Mouse (Mus musculus): ENCODE measurements around the gene Fgfr3.
A peak's percentile ranks its signal among the peaks of the same experiment; 100 is the strongest.

Gene Fgfr3

DNA sequence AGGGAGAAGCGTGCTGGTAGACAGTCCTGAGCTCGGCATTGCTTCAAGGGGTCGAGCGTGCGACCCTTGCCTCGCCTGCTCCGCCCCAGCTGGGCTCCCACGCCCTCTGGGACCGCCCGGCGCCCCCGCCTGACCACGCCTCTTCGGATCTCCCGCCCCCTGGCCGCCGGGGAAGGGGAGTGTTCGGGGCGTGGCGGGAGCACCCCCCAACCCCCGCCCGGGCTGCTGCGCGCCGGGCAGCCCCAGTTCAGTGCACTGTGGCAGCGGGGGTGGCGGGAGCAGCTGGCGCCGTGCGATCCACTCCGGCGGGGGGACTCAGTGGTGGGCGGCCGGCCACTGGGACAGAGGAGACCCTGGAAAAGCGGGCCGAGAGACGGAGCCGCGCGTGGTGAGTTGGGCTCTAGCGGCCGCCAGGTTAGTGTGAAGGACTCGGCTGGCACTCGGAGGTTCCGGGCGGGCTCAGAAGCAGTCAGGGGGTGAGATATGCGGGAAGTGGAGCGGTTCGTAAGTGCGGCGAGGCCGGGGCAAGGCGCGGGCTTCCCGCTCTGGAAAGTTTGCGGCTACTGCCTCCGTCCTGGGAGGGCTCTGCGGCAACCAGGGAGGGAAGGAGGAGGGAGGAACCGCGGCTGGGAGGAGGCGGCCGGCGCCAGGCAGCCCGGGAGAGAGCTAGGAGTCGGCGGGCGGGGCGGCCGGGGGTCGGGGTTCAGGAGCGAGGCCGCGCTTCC lies at the start of gene Fgfr3:
TSS of gene Fgfr3 (plus strand) at position 134 of the 725 bp plus-strand sequence.
- DNase-seq (ENCODE audit: low spot score), result peak; percentile 50

DNA sequence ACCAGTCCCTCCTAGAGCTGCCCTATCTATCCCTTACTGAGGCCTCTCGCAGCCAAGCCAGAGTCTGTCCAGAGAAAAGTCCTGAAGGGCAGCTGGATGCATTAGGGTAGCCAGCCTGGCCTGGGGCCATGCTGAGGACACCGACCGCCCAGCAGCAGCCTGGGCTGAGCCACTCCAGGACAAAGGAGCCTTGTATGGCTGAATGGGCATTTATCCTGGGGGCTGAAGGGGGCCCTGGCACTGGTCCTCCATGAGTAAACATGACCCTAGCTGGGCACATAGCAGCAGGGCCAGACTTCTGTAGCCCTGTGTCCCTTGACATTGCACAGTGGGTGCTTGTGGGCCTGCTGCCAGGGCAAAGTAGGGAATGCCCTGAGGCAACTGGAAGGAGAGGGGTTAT lies 47.0 kb upstream of the Fgfr3 start:
- DNase-seq (ENCODE audit: low spot score), result no peak

DNA sequence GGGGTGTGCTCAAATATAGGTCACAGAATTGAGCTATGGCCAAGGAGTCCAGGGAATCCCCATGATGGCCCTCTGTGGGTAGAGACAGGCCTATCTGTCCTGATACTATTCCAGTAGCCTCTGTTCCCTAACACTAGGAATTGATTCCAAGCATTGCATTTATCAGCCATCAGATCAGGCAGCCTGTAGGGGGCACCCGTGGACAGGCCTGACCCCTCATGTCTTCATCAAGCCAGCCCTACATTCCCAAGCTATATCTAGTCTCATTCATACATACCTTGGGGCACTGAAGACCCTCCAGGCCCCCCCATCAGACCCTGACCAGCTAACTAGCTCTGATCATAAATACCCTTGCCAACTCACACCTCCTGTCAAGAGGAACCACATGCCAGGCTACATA lies 45.5 kb upstream of the Fgfr3 start:
- DNase-seq (ENCODE audit: low spot score), result no peak

DNA sequence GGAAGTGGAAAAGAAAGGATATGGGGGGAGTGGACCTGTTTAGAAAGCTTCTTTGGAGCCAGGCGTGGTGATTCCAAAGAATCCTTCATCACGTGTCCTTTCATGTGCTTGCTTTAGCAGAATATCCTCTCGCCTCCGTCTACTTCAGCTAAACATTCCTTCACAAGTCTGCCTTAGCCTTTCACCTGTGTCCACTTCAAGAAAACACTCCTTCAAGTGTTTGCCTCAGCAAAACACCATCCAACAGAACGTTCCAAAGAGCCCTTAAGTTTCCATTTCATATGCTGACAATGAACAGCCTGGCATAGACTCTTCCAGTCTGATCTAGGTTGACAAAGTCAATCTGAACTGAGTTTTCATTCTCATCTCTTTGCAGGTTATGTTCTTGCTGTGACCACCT lies 43.2 kb upstream of the Fgfr3 start:
- no peak for DNase-seq (ENCODE audit: low spot score)

DNA sequence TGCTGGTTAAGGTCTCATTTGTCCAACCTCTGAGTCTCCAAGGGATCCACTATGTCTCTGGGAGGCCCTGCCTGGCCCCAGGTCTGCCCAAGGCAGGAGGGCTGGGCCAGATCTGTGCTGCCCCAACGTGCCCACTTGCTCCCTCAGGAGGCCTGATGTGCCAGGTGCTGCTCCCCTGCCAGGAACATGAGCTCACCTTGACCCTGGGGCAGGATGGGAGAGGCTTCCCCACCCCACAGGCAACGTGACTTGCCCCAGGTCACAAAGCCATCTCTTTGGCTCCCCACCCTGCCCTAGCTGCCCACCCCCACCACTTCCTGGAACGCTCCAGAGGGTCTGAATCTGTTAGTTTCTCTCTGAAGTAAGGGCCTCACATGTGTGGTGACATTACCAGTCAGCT lies 40.4 kb upstream of the Fgfr3 start:
- no peak for DNase-seq (ENCODE audit: low spot score)

DNA sequence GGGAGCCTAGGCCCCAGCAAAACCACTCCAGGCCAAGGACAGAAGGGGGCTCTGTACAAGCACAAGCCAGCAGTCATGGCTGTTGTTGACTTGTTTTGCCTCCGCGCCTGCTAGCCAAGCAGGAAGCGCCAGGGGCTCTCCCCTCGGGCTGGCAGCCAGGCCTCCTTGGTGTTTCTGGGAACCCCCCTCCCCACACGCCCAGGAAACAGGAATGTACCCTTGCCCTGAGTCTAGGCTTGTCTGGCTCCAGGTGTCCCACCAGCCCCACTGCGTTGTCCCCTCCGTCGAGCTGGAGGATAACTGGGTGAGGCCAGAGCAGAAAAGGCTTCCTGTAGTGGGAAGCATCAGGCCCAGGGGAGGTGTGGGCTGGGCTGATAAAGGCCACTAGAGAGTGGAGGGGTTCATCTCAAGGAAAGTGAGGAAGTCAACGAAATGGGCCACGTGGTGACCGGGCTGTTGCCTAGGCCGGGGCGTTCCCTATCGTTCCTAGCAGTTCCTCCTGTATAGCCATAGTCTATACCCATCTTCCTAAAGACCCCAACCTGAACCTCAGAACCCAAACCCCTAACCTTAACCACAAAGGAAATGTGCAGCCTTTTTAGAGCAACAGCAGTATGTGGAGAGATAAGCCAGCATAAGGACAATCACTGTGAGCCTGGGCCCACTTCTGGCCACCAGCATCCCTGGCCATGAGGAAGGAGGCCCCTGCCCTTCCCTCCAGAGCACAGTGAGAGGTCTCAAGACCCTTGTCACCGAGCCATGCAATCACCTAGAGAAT lies 39.7 kb upstream of the Fgfr3 start:
- no peak for DNase-seq (ENCODE audit: low spot score)

DNA sequence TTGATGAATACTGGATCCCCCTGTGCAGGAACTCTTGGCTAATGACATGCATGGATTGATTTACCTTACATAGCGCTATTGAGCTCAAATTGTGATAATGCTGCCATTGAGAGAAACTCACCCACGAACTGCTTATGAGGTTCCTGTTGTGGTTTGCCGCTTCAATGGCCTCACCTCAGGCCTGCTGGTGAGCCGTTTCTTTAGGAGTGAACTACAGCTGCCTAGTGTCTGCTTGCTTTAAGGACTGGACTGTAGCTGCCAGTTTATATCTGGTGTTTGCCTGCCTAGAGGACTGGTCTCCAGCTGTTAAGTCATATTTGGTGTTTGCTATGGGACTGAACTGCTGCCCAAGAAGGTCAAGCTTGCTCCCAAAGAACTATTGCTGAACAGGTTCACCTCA lies 38.5 kb upstream of the Fgfr3 start:
- DNase-seq (ENCODE audit: low spot score), result no peak

DNA sequence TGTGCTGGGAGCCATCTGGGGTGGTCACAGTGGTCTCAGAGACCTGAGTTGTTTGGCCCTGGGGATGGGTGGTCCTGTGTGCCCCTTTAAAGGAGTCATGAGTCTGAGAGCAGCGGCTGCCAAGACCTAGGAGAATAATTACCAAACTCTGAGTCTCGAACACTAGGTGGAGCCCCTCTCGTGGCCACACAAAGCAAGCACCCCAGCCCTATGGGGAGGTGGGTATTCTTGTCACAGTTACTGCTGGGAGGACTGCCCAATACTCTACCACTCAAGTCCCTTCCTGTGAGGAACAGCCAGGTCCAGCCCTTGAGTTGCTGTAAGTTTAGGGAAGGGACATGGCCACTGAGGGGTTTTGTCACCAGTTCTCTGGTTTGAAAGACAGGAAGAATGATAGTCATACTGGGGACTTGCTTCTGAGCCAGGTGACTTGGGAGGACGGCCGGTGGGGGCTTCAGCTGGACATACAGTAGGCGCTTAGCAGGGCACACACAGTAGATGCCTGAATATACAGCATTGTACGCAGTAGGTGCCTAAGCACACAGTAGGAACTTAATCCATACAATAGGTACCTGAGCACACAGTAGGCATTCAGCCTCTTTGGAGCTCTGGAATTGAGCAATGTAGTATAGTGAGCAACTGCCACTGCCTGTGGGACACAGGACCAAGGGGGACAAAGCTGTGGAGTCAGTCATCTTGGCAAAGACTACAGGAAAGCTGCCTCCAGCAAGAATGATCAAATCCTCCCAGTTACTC lies 37.4 kb upstream of the Fgfr3 start:
- no peak for DNase-seq (ENCODE audit: low spot score)

DNA sequence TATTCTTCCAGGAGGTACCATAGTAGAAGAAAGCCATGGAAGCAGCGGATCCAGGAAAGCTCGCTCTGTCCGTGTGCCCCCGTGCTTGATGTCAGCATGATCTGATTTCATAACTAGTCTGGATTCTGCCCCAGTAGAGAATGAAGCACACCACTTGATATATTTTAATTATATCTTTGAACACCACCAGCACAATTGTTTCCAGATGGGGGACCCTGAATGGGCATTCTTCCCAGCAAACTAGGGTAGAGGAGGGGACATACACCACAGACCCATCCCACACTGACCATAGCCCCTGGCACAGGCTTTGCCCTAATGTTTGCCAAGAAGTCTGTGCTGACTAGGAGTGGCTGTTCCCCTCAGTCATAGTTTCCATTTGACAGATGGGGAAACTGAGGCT lies 36.5 kb upstream of the Fgfr3 start:
- DNase-seq (ENCODE audit: low spot score), result no peak

DNA sequence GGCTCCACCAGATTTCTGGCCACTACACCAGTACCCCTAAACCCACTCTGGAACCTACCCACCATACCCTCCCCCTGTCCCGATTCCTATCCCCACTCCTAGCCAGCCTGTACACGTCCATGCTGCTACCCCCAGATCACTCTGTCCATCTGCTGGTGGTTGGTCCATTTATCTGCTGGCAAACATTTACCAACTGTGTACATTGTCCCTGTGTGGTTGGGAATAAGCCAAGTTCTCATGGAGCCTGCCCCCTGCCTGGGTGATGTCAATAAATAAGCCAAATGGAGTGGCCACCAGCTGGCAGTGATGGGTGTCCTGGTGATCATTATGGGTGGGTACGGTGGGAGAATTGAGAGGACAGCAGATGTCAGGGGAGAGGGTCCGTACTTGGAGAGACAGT lies 34.3 kb upstream of the Fgfr3 start:
- DNase-seq (ENCODE audit: low spot score), result no peak

DNA sequence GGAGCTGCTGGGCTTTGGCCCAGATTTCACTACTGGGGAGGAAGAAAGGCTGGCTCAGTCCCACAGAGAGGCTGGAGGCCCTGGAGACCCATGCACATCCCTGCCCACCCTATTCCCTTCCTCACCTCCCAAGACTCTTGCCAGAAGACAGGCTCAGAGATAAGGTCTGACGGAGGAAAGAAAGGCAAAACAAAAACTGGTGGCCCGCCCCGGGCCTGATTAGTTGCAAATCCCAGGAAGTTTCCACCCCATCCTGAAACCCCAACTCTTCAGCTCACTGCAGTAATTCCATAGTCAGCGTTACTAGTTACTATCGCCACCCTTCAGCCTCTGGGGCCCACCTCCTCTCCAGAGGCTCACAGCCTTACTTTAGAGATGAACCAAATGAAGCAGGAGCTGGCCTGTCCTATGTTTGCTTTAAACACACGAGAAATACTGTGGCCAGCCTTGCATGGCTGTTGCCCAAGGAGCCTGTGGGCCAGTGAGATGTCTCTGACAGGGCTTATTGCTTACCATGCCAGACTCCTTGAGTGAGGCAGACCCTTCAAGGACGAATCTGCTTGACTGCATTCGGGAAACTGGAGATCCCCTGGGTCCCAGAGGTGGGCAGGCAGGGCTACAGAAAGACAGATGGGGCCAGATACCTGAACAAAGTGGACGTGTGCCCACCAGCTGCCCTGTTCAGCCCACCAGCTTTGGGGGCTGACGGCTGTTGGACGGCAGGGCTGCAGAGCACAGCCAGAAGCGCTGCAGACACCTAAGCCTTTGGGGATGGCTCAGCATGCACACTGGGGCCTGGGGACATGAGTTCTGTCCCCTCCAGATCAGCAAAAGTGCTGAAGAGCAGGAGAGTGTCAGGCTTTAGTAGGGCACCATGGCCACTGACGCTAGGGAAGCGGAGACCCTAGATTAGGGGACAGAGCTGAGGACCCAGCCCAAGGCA lies 32.9 kb upstream of the Fgfr3 start:
- no peak for DNase-seq (ENCODE audit: low spot score)

DNA sequence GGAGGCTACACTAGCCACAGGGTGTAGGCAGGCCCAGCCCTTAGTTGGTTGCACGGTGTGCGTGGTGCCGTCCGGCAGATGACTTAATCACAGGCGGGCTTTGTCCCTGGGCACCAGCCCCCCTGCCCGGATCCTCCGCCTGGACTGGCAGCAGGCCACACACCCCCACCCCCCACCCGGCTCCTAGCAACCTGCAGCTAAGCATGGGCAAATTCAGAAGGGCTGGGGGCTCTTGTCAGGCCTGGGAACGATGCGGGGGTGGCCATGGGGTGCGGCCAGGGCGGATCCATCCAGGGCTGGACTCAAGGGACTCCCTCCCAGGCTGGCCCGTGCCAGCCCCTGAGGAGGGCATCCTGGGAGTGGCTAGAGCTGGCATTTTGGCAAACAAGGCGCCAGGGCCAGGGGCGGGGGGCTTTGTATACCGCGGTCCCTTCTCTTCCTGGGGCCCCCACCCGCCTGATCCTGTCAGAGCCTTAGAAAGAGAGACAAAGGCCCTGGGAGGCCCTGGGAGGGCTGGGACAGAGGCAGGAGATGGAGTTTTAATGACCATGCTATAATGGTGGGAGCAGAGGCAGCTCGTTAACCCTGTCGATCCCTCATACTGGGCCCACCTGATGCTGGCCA lies 32.1 kb upstream of the Fgfr3 start:
- DNase-seq (ENCODE audit: low spot score), result no peak

DNA sequence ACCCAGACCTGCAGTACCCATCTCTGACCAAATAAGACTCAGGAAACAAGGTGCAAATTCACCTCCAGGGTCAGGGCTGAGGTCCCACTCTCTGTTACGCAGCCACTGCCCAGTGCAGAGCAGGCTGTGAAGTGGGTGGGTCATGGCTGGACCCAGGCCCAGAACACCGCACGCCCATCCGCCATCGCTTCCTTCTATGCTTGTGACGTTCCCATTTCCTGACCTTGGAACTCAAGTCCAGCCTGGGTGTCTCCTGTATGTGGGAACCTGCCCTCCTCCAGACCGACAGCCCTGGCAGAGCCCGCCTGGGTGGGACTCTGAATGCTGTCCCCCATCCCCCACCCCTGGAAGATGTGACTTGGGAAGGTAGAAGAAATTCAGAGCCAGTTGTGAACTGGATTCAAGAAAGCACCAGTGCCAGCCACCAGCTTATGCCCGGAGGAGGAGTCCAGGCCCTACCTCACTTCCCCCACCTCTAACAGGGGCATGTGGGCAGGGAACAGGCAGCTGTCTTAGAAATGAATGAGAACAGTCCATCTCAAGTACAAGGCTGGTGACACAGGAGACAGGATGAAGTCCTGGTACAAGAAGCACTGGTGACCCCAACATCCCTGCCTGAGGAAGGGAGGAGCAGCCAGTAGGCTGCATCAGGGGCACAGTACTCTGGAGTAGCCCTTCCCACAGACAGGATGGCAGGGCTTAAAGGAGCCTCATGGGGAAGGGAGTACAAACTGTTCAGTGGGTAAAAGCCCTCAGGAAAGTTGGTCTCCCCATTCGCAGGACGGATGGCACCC lies 31.4 kb upstream of the Fgfr3 start:
- DNase-seq (ENCODE audit: low spot score), result no peak

DNA sequence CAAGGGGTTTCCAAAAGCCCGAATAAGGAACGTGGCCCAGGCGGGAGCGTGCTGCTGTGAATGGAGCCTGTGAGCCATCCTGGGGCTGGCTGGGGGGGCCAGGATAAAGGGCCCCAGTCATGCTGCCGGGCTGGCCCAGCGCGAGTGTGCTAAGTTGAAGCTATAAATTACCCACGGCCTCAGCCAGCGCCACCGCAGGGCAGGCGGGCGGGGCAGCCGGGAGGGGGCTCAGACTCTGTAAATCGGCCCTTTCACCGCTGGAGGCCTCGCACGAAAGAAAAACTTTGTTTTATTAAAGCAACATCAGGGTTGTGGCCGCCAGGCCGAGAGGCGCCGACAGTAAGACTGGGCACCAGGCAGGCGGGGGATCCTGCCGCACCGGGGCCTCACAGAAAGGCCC lies 29.1 kb upstream of the Fgfr3 start:
- DNase-seq (ENCODE audit: low spot score), result no peak

DNA sequence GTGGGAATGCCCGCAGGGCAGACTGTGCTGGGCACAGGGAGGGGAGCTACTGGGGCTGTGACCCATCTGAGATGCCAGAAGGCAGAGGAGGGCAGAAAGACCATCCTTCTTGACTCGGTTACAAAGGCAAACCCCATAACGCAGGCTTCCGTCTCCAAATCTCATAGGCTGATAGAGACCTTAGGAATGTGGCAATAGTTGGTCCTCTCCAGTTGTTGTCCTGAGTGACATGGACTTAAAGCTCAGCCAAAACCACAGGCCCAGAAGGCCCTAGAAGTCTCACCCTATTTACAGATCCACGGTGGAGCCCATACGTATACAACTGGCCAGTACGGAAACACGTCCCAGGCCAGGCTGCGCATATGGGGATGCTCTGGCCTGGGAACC lies 27.0 kb upstream of the Fgfr3 start:
- DNase-seq (ENCODE audit: low spot score), result no peak

DNA sequence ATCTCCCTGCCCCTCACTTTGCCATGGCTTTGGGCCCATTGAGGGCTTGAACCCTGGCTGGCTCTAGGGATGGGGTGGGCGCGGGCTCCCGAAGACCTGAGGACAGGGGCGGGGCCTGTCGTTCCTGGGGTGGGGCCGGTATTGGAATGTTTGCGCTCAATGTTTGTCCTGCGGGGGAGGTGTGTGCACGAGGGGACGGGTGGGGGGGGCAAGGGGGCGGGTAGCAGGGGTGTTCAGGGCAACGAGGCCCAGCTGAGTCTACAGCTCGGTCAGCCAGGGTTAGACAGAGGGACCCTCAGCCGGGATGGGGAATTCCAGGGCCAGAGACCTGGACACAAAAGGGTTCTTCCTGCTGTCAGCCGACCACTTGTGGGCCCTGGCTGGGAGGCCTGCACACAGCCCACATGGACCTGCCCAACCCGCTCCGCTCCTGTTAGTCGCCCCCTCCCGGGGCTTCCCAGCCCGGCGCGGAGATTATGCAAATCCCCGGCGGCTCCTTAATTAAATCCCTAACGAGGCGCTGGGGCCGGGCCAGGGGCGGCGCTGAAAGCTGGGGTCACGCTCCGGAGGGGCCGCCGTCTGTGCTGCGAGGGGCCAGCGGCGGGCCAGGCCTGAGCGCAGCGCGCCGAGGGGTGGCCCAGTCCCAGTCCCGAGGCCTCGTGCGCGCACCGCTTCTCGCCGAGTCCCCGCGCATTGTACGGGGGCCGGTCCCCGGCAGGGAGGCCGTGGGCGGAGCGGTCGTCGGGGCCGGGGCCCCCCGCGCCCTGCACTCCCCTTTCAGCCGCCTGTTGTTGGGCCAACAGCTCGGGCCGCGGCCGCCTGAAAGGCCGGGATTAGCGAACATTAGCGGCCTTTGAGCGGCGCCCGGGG lies 26.4 kb upstream of the Fgfr3 start:
- DNase-seq (ENCODE audit: low spot score), result no peak

DNA sequence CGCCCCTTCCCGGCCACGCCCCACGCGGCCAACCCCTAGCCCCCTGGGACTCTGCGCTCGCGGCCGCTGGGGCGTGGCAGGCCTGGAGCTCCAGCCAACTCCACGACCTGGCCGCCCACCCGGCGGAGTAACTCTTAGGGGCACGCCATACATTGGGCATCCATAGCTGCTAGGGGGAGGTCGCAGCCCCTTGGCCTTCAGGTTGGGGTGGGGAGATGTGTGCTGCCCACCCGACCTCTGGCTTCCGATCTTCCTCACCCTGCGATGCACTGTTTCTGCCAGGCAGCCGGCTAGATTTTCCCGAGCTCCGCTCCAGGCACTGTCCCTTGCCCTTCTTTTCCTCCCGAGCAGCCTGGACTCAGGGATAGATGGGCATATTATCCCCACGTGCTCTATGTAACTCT lies 25.8 kb upstream of the Fgfr3 start:
- DNase-seq (ENCODE audit: low spot score), result no peak

DNA sequence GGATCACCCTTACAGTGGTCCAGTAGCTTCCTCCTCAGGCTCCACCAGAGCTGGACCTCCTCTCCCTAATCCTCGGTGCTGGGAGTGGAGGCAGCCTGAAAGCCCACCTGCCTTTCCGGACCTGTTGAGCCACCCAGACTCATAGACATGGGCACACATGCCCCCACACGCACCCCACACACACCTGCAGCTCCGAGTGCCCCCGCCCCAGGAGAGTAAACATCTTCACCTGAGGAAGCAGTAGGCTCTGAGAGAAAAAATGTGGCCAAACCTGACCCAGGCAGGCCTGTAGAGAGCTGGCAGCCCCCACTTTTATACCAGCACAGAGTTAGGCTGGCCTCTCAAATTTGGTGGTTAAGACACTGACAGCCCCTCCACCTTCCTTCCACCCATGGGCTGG lies 25.0 kb upstream of the Fgfr3 start:
- DNase-seq (ENCODE audit: low spot score), result no peak

DNA sequence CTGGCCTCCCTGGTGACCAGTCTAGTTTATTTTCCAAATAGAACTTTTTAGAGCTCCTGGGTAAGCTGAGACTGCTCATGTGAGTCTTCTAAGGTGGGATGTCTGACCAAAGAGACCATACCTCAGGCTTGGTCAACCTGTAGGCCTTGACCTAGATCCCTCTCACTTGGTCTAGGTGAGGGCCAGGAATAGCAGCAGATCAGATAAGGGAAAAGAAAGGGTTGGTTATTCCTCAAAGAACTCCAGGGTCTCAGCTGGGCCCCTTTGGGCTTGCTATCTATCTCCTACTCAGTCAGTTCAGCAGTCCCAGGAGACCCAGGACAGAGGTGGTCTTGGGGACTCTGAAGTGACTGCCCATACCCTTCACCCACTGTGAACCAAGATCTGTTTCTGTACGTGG lies 23.9 kb upstream of the Fgfr3 start:
- no peak for DNase-seq (ENCODE audit: low spot score)

Measured in ovary, adult 18-20 months (tissue).